Mouse (Mus musculus): ENCODE data around the gene Syt3. TPM values are rescaled to one million over a fixed set of nuclear protein-coding genes. Genes with fewer than 3 reads are reported as not detected.

Gene Syt3
- total RNA-seq, 1 experiment from 2014 or later: 5.7 TPM

DNA sequence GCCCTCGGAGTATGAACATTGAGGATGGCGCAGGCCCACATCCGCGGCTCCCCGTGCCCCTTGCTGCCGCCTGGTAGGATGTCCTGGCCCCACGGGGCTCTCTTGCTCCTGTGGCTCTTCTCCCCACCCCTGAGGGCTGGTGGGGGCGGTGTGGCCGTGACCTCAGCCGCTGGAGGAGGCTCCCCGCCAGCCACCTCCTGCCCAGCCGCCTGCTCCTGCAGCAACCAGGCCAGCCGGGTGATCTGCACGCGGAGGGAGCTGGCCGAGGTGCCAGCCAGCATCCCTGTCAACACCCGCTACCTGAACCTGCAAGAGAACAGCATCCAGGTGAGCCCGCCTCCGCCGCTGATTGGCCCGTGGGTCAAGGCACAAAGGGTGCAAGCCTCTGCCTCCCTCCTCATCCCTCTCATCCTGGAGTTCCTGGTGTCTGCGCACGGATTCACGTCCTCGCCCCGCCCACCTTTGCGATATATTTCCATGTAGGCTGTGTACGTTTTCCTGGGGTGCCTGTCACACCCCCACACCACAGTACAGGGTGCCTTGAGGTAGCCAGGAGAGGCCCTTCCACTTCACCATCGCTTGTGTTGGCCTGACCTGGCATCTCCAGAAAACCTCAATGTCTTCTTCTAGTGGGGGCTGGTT is 61.1 kb downstream of the Syt3 start:
- DNase-seq: no peak

- DNase-seq: no peak
Observed at GRCm38 (mm10) chr7:44445528-44445923, 61.6 kb downstream of the Syt3 start.

DNA sequence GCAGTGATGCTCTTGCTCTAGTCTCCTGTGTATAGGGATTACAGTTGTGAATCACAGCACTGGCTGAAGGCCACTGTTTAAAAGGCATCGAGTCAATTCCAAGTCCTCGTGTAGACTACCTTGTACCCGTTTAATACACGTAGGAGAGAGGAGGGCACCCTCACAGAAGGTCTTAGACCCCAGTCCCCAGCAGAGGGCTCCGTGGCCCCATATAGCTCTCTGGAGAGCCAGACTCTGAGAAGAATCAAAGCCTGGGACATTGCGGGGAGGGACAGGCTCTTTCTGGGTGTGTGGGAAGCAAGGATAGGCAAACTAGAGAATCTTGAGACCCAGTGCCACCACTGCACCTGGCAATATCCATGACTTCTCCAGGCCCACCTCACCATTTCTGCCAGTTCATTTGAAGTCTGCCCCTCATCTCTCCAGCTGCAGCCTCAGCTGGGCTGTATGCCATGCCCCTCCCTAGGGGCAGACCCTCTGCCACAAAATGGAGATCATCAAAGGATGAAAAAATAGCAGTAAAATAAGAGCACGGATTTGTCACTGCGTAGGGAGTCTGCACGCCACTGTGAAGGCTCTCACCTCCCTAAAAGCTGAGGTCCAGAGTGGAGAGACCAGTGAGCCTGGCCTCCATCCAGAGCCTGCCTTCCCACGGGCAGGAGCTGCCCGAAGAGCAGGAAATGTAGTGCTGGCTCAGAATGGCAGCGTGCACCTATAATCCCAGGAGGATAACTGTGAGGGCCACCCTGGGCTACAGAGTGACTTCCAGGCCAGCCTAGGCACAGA is 62.4 kb downstream of the Syt3 start:
- no peak for DNase-seq

Other genes starting within 250 kb of the Syt3 start
- gene Klk1b16, start 247.3 kb upstream of the Syt3 start, total RNA-seq (2021): not detected in 2 replicates
- gene Klk1b24, start 195.9 kb upstream of the Syt3 start, total RNA-seq (2021): not detected in 2 replicates
- not detected in 2 replicates for gene Klk1b3, start 185.9 kb upstream of the Syt3 start, total RNA-seq (2021)
- gene Klk1b4, start 176.7 kb upstream of the Syt3 start, total RNA-seq (2021): not detected in 2 replicates
- gene Klk1b5, start 168.2 kb upstream of the Syt3 start, total RNA-seq (2021): not detected in 2 replicates
- not detected in 2 replicates for gene Klk1, start 158.7 kb upstream of the Syt3 start, total RNA-seq (2021)
- gene Gm36864, start 147.9 kb upstream of the Syt3 start, total RNA-seq (2021): not detected in 2 replicates
- 0.70 and 1.6 TPM in 2 replicates for gene 1700028J19Rik, start 137.4 kb upstream of the Syt3 start, total RNA-seq (2021)
- gene 2410002F23Rik, start 137.4 kb upstream of the Syt3 start, total RNA-seq (2021): 71.3 and 125 TPM in 2 replicates
- gene Acp4, start 126.7 kb upstream of the Syt3 start, total RNA-seq (2021): not detected in 2 replicates
- gene Gm15517, start 122.7 kb upstream of the Syt3 start, total RNA-seq (2021): not detected in 2 replicates
- 3.4 and 3.6 TPM in 2 replicates for gene Clec11a, start 77.2 kb upstream of the Syt3 start, total RNA-seq (2021)
- gene Shank1, start 73.8 kb upstream of the Syt3 start, total RNA-seq (2021): 8.5 and 10.4 TPM in 2 replicates
- 2.3 TPM in 1 of 2 replicates, not detected in the other for gene 1700008O03Rik, start 1.7 kb downstream of the Syt3 start, total RNA-seq (2021)
- gene Lrrc4b, start 44.9 kb downstream of the Syt3 start, total RNA-seq (2021): 4.3 and 5.8 TPM in 2 replicates
- gene Aspdh, start 81.3 kb downstream of the Syt3 start, total RNA-seq (2021): 0.61 and 1.9 TPM in 2 replicates
- 43.9 and 49.2 TPM in 2 replicates for gene Josd2, start 83.9 kb downstream of the Syt3 start, total RNA-seq (2021)
- 83.9 and 97.6 TPM in 2 replicates for gene Emc10, start 112.4 kb downstream of the Syt3 start, total RNA-seq (2021)
- 12.3 and 17.5 TPM in 2 replicates for gene Fam71e1, start 112.5 kb downstream of the Syt3 start, total RNA-seq (2021)
- gene Mybpc2, start 140.6 kb downstream of the Syt3 start, total RNA-seq (2021): not detected in 2 replicates
- 0.43 TPM in 1 of 2 replicates, not detected in the other for gene Spib, start 148.0 kb downstream of the Syt3 start, total RNA-seq (2021)
- 14.2 and 22.6 TPM in 2 replicates for gene Pold1, start 164.7 kb downstream of the Syt3 start, total RNA-seq (2021)
- 133 and 140 TPM in 2 replicates for gene Nr1h2, start 169.8 kb downstream of the Syt3 start, total RNA-seq (2021)
- gene Napsa, start 188.3 kb downstream of the Syt3 start, total RNA-seq (2021): 0.88 TPM in 1 of 2 replicates, not detected in the other
- gene Kcnc3, start 206.6 kb downstream of the Syt3 start, total RNA-seq (2021): 5.9 and 6.0 TPM in 2 replicates